Mouse (Mus musculus) heart, adult 9 months (tissue): ENCODE measurements around the gene Ccpg1.
A peak's percentile ranks its signal among the peaks of the same experiment; 100 is the strongest.

Experiments used
- DNase-seq, 2 experiments: peaks; one replicate each; pipeline ENCODE4 v3.0.0; 2022; ENCODE audit warnings: low spot score in 2 of 2

Gene Ccpg1

GRCm38 (mm10) chr9:73045711-73046110, 60.5 kb downstream of the Ccpg1 start:
- DNase-seq = no peak

- no peak for DNase-seq
Observed at GRCm38 (mm10) chr9:73047906-73048305, 62.7 kb downstream of the Ccpg1 start.

- DNase-seq = peak in 1 of 2 experiments; percentile 23
Observed at GRCm38 (mm10) chr9:73048927-73049326, 63.7 kb downstream of the Ccpg1 start.

- DNase-seq = no peak
Observed at GRCm38 (mm10) chr9:73049833-73050232, 64.6 kb downstream of the Ccpg1 start.

- DNase-seq = no peak
Observed at GRCm38 (mm10) chr9:73050606-73051005, 65.4 kb downstream of the Ccpg1 start.

GRCm38 (mm10) chr9:73055441-73055911, 70.2 kb downstream of the Ccpg1 start:
- peak in 1 of 2 experiments; percentile 49 for DNase-seq

GRCm38 (mm10) chr9:73059224-73059623, 74.0 kb downstream of the Ccpg1 start:
- no peak for DNase-seq

- DNase-seq = no peak
Observed at GRCm38 (mm10) chr9:73063621-73064290, 78.5 kb downstream of the Ccpg1 start.
